Mouse (Mus musculus): ENCODE measurements around the gene Zbtb38. TPM values are rescaled to one million over a fixed set of nuclear protein-coding genes. Genes with fewer than 3 reads are reported as not detected.
A peak's percentile ranks its signal among the peaks of the same experiment; 100 is the strongest.

The Zbtb38 gene
- total RNA-seq, 1 experiment, result 16.0 TPM

DNA sequence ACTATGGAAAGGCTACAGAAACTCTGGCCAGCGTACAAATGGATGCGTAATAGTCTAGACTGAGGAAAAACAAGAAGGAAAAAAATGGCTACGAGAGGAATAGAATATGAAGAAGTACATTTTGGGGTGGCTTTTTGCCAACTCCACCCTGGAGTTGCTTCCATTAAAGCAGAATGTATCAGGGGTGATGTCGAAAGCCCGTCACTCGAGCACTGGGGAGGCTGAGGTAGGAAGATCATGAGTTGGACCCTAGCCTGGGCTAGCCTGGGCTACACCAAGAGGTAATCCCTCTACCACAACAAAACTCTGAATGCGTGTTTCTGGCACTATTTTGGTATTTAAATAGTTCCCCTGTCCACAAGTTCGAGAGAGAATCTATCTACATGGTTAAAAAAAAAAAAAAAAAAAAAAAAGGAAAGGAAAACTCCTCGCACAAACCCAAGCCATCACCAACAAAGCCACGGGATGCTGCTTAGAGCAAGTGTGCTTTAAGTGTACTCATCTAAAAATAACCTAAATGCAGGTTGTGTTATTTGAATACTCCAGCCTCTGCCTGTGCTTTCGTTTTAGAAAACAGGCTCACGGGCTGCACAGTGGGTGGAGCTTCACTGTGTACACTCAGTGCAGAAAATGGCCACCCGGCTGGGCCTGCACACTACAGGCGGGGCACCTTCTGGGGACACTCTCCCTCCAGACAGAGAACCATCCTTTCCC, 39.7 kb downstream of the Zbtb38 start:
- H3K27ac ChIP-seq (ENCODE audit: insufficient read depth, low read depth, low read length, poor library complexity, severe bottlenecking), result peak overlapping the region; percentile 22; the same call in 1 of the 2 replicates
- no peaks in the 10 kb centered on the region for H3K9me3 ChIP-seq (ENCODE audit: control insufficient read depth, insufficient read depth, low read depth, low read length)
- TF ChIP-seq CHD2 (IDR thresholded peaks at IDR 0.05; ENCODE audit: low read depth, low read length) (no peak), ZNF384 (IDR thresholded peaks at IDR 0.05; ENCODE audit: low read depth, low read length) (peak; percentile 56; the same call in 1 of the 2 replicates), MAFK (IDR thresholded peaks at IDR 0.05; ENCODE audit: insufficient read depth, low read depth, low read length) (no peak)
- H3K9ac ChIP-seq (ENCODE audit: insufficient read depth, low read depth, low read length, poor library complexity, severe bottlenecking), result peak overlapping the region; percentile 37; the same call in 1 of the 2 replicates
- peaks cover 22 to 25% of the 10 kb centered on the region in 2 experiments for H3K4me1 ChIP-seq (ENCODE audit: control insufficient read depth in 2 of 2, insufficient read depth in 2 of 2, low read length in 2 of 2, poor library complexity in 1 of 2)
- in situ Hi-C loops (cut with MboI; ENCODE audit: low sequenced_read_pairs in 2 of 2, unreplicated experiment in 2 of 2), result no loop called here
- no peaks in the 10 kb centered on the region for H3K36me3 ChIP-seq (ENCODE audit: control insufficient read depth, insufficient read depth, low read length, poor library complexity, severe bottlenecking)
- no peak overlapping the region for H3K4me3 ChIP-seq (ENCODE audit: insufficient read depth in 1 of 2, low read depth in 1 of 2, low read length in 2 of 2, poor library complexity in 1 of 2, severe bottlenecking in 1 of 2)
- DNase-seq (ENCODE audit: low read depth, low spot score), result no peak

DNA sequence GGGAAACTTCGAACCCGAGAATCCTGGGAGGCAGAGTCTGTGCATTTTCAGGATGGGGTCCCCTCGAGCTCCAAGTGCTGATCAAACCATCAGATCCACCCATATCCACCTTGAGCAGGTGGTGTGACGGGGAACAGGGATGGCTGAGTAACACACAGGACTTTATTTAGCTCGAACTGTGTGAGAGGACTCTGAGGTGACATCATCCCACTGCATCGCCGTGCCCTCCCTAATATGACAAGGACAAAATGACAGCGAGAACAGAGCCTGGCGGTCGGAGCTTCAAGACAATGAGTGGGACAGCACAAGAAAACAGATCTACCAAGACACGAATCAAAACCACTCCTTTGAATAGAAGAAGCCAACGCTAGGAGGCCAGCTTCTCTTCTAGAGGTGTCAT, 40.6 kb downstream of the Zbtb38 start:
- Histone ChIP-seq H3K4me3 (ENCODE audit: insufficient read depth in 1 of 2, low read depth in 1 of 2, low read length in 2 of 2, poor library complexity in 1 of 2, severe bottlenecking in 1 of 2) (no peak overlapping the region), H3K4me1 (ENCODE audit: control insufficient read depth in 2 of 2, insufficient read depth in 2 of 2, low read length in 2 of 2, poor library complexity in 1 of 2) (peaks cover 22 to 25% of the 10 kb centered on the region in 2 experiments), H3K9ac (ENCODE audit: insufficient read depth, low read depth, low read length, poor library complexity, severe bottlenecking) (no peak overlapping the region), H3K27ac (ENCODE audit: insufficient read depth, low read depth, low read length, poor library complexity, severe bottlenecking) (no peak overlapping the region), H3K9me3 (ENCODE audit: control insufficient read depth, insufficient read depth, low read depth, low read length) (no peaks in the 10 kb centered on the region), H3K36me3 (ENCODE audit: control insufficient read depth, insufficient read depth, low read length, poor library complexity, severe bottlenecking) (no peaks in the 10 kb centered on the region)
- TF ChIP-seq MAFK (IDR thresholded peaks at IDR 0.05; ENCODE audit: insufficient read depth, low read depth, low read length) (no peak), ZNF384 (IDR thresholded peaks at IDR 0.05; ENCODE audit: low read depth, low read length) (no peak), CHD2 (IDR thresholded peaks at IDR 0.05; ENCODE audit: low read depth, low read length) (no peak), HCFC1 (IDR thresholded peaks at IDR 0.05; ENCODE audit: borderline replicate concordance, insufficient read depth, low read length) (no peak), ZC3H11A (IDR thresholded peaks at IDR 0.05; ENCODE audit: borderline replicate concordance, low read depth, low read length) (no peak)
- no peak for DNase-seq (ENCODE audit: low read depth, low spot score)
- in situ Hi-C loops (cut with MboI; ENCODE audit: low sequenced_read_pairs in 2 of 2, unreplicated experiment in 2 of 2), result no loop called here

DNA sequence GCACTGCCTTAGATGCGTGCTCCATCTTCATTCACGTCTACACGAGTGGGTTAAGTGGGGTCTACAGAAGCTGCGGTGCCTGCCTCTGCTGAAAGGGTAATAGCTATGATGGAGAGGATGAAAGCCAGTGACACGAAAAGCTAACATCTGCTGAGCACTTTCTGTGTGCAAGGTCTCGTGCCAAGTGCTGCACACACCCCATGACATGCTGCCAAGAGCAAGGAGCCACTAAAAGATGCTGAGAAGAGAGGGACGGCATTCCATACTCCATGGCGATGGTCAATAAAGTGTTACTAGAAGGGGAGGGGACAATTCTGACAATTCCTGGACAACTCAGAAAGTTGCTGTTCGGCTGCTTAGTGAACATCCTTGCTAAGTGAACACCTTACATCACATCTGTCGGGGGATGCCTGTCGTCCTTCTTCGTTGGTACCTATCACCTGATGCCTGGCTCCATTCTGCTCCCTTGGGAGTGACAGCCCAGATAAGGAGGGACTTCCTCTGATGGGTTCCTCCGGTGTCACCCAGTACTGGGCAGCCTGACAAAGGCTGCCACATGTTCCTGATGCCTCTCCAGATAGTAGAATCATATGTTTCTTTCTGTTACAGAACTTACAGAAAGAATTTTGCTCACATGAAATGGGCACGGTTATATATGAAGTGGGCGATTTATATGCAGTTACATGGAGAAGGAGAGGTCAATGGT, 42.2 kb downstream of the Zbtb38 start:
- no peak for DNase-seq (ENCODE audit: low read depth, low spot score)
- Histone ChIP-seq H3K4me3 (ENCODE audit: insufficient read depth in 1 of 2, low read depth in 1 of 2, low read length in 2 of 2, poor library complexity in 1 of 2, severe bottlenecking in 1 of 2) (no peak overlapping the region), H3K27ac (ENCODE audit: insufficient read depth, low read depth, low read length, poor library complexity, severe bottlenecking) (no peak overlapping the region), H3K9ac (ENCODE audit: insufficient read depth, low read depth, low read length, poor library complexity, severe bottlenecking) (no peak overlapping the region), H3K36me3 (ENCODE audit: control insufficient read depth, insufficient read depth, low read length, poor library complexity, severe bottlenecking) (no peaks in the 10 kb centered on the region), H3K9me3 (ENCODE audit: control insufficient read depth, insufficient read depth, low read depth, low read length) (no peaks in the 10 kb centered on the region), H3K4me1 (ENCODE audit: control insufficient read depth in 2 of 2, insufficient read depth in 2 of 2, low read length in 2 of 2, poor library complexity in 1 of 2) (peaks cover 21 to 29% of the 10 kb centered on the region in 2 experiments)
- TF ChIP-seq ZC3H11A (IDR thresholded peaks at IDR 0.05; ENCODE audit: borderline replicate concordance, low read depth, low read length) (no peak), HCFC1 (IDR thresholded peaks at IDR 0.05; ENCODE audit: borderline replicate concordance, insufficient read depth, low read length) (no peak), CHD2 (IDR thresholded peaks at IDR 0.05; ENCODE audit: low read depth, low read length) (no peak), MAFK (IDR thresholded peaks at IDR 0.05; ENCODE audit: insufficient read depth, low read depth, low read length) (no peak), ZNF384 (IDR thresholded peaks at IDR 0.05; ENCODE audit: low read depth, low read length) (no peak)
- in situ Hi-C loops (cut with MboI; ENCODE audit: low sequenced_read_pairs in 2 of 2, unreplicated experiment in 2 of 2), result no loop called here

DNA sequence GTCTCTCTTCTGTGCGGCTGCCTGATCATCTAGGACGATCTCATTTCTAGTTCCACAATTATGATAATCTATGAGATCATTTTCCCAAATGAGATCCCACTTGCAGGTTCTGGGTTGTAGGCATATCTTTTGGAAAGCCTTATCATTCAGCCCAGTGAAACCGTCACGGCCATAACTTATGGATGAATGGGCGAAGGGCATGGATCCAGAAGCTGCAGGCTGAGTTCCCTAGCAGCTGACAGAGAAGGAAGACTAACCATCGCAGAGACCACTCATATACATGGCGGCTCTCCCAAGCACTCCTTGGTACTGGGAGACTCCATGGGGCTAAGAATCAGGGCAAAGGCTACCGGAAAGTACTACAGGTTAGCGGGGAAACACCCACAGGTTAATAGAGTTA, 43.7 kb downstream of the Zbtb38 start:
- DNase-seq (ENCODE audit: low read depth, low spot score), result no peak
- Histone ChIP-seq H3K27ac (ENCODE audit: insufficient read depth, low read depth, low read length, poor library complexity, severe bottlenecking) (no peak overlapping the region), H3K4me1 (ENCODE audit: control insufficient read depth in 2 of 2, insufficient read depth in 2 of 2, low read length in 2 of 2, poor library complexity in 1 of 2) (peaks cover 18 to 26% of the 10 kb centered on the region in 2 experiments; a peak in 3 of 4 replicates), H3K9ac (ENCODE audit: insufficient read depth, low read depth, low read length, poor library complexity, severe bottlenecking) (peak overlapping the region; percentile 11; the same call in 1 of the 2 replicates), H3K9me3 (ENCODE audit: control insufficient read depth, insufficient read depth, low read depth, low read length) (no peaks in the 10 kb centered on the region), H3K4me3 (ENCODE audit: insufficient read depth in 1 of 2, low read depth in 1 of 2, low read length in 2 of 2, poor library complexity in 1 of 2, severe bottlenecking in 1 of 2) (no peak overlapping the region), H3K36me3 (ENCODE audit: control insufficient read depth, insufficient read depth, low read length, poor library complexity, severe bottlenecking) (no peaks in the 10 kb centered on the region)
- in situ Hi-C loops (cut with MboI; ENCODE audit: low sequenced_read_pairs in 2 of 2, unreplicated experiment in 2 of 2), result no loop called here
- TF ChIP-seq ZC3H11A (IDR thresholded peaks at IDR 0.05; ENCODE audit: borderline replicate concordance, low read depth, low read length) (no peak), HCFC1 (IDR thresholded peaks at IDR 0.05; ENCODE audit: borderline replicate concordance, insufficient read depth, low read length) (no peak), CHD2 (IDR thresholded peaks at IDR 0.05; ENCODE audit: low read depth, low read length) (no peak), ZNF384 (IDR thresholded peaks at IDR 0.05; ENCODE audit: low read depth, low read length) (no peak), MAFK (IDR thresholded peaks at IDR 0.05; ENCODE audit: insufficient read depth, low read depth, low read length) (no peak)
